Mouse (Mus musculus) ES-Bruce4 (cell line): ENCODE results near the gene Cldn3. TPM values are rescaled to one million over a fixed set of nuclear protein-coding genes. Genes with fewer than 3 reads are reported as not detected.

Source experiments
- H3K27ac ChIP-seq: 2 replicates; pipeline ENCODE4 v1.5.1; 2012; ENCODE audit warnings: low read length, inconsistent platforms; ENCODE audit not compliant: insufficient read depth
- H3K27me3 ChIP-seq: 2 replicates; pipeline ENCODE4 v1.6.1; 2012; ENCODE audit warnings: mild to moderate bottlenecking, low read length, inconsistent platforms; ENCODE audit not compliant: control insufficient read depth, poor library complexity, insufficient read depth, severe bottlenecking
- H3K36me3 ChIP-seq: 2 replicates; pipeline ENCODE4 v1.6.1; 2012; ENCODE audit warnings: inconsistent platforms, mild to moderate bottlenecking, low read length, moderate library complexity; ENCODE audit not compliant: control insufficient read depth, poor library complexity, insufficient read depth, severe bottlenecking
- H3K4me1 ChIP-seq: one replicate; pipeline ENCODE4 v1.8.1; 2011; ENCODE audit warnings: low read length; ENCODE audit not compliant: control insufficient read depth, insufficient read depth
- H3K4me3 ChIP-seq: 2 replicates; pipeline ENCODE4 v1.5.1; 2011; ENCODE audit warnings: low read depth, mild to moderate bottlenecking, low read length
- H3K9ac ChIP-seq: 2 replicates; pipeline ENCODE4 v1.6.1; 2012; ENCODE audit warnings: low read depth, mild to moderate bottlenecking, inconsistent platforms; ENCODE audit not compliant: poor library complexity, severe bottlenecking
- H3K9me3 ChIP-seq: replicated peaks from 2 replicates; pipeline ENCODE4 v1.6.1; 2012; ENCODE audit warnings: mild to moderate bottlenecking, low read length, inconsistent platforms; ENCODE audit not compliant: control insufficient read depth, poor library complexity, insufficient read depth, severe bottlenecking
- CTCF ChIP-seq: IDR thresholded peaks from one replicate; pipeline ENCODE4 v1.8.1; 2011; ENCODE audit warnings: low read depth, low read length
- EP300 ChIP-seq: IDR thresholded peaks from 2 replicates; pipeline ENCODE4 v1.6.1; 2011; ENCODE audit warnings: low read depth, low read length; ENCODE audit not compliant: insufficient read depth
- POLR2A ChIP-seq: IDR thresholded peaks from one replicate; pipeline ENCODE4 v1.8.1; 2011; ENCODE audit warnings: low read length; ENCODE audit not compliant: insufficient read depth
- polyA plus RNA-seq: library from polyadenylated mRNA; stranded (reverse); fragments of >200 nt; gene quantifications from 2 replicates; pipeline ENCODE4 v1.2.4, GENCODE M21; 2011; ENCODE audit warnings: low read depth; ENCODE audit not compliant: missing spikeins, insufficient read depth, insufficient read length

The Cldn3 gene
- polyA plus RNA-seq, 1 experiment: 22.4 TPM

DNA sequence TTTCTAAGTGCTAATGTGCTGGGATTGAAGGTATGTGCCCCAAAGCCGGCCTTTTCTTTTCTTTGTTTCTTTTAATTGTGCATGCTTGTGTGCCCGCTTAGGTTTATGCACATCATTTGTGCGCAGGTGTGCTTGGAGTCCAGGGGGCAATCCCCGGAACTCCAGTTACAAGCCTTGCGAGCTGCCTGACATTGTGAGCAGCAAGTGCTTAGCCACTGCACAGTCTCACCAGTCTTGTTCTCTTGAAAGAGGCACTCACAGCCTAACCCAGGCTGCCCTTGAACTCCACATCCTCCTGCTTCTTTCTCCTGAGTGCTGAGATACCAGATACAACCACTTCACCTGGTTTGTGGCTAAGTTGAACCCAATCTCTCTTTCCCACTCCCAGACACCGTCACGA lies 12.5 kb upstream of the Cldn3 start:
- 0 out of 2 replicates have a peak overlapping the region, but pooled peaks have one; percentile 0 for H3K9ac ChIP-seq
- H3K27me3 ChIP-seq: no peaks in the 10 kb centered on the region
- peaks cover 3% of the 10 kb centered on the region for H3K4me1 ChIP-seq
- no peaks in the 10 kb centered on the region for H3K9me3 ChIP-seq
- peak overlapping the region; percentile 77 for H3K27ac ChIP-seq
- no peak overlapping the region for H3K4me3 ChIP-seq
- no peaks in the 10 kb centered on the region for H3K36me3 ChIP-seq
- TF ChIP-seq EP300 (0 out of 2 replicates have a peak, but pooled peaks have one; percentile 51), CTCF (no peak)

- Histone ChIP-seq H3K9ac (no peak overlapping the region), H3K27me3 (no peaks in the 10 kb centered on the region), H3K9me3 (no peaks in the 10 kb centered on the region), H3K4me1 (peaks cover 5% of the 10 kb centered on the region), H3K36me3 (no peaks in the 10 kb centered on the region), H3K27ac (peak overlapping the region; percentile 42; the same call in 1 of the 2 replicates), H3K4me3 (no peak overlapping the region)
- TF ChIP-seq CTCF: no peak
- no peak for TF ChIP-seq POLR2A
- no peak for TF ChIP-seq EP300
Observed at GRCm38 (mm10) chr5:134974294-134974693, 11.7 kb upstream of the Cldn3 start.

GRCm38 (mm10) chr5:134974921-134975320 lies 11.1 kb upstream of the Cldn3 start:
- H3K4me1 ChIP-seq: peaks cover 5% of the 10 kb centered on the region
- H3K27ac ChIP-seq: no peak overlapping the region
- no peaks in the 10 kb centered on the region for H3K36me3 ChIP-seq
- no peak overlapping the region for H3K9ac ChIP-seq
- H3K4me3 ChIP-seq: no peak overlapping the region
- TF ChIP-seq CTCF (no peak), POLR2A (no peak), EP300 (no peak)
- H3K27me3 ChIP-seq: no peaks in the 10 kb centered on the region
- no peaks in the 10 kb centered on the region for H3K9me3 ChIP-seq

GRCm38 (mm10) chr5:134976164-134976563 lies 9.8 kb upstream of the Cldn3 start:
- H3K4me3 ChIP-seq: no peak overlapping the region
- no peaks in the 10 kb centered on the region for H3K9me3 ChIP-seq
- TF ChIP-seq POLR2A: no peak
- no peak for TF ChIP-seq CTCF
- TF ChIP-seq EP300: no peak
- peaks cover 5% of the 10 kb centered on the region for H3K4me1 ChIP-seq
- no peak overlapping the region for H3K9ac ChIP-seq
- H3K27ac ChIP-seq: no peak overlapping the region
- H3K36me3 ChIP-seq: no peaks in the 10 kb centered on the region
- H3K27me3 ChIP-seq: no peaks in the 10 kb centered on the region

DNA sequence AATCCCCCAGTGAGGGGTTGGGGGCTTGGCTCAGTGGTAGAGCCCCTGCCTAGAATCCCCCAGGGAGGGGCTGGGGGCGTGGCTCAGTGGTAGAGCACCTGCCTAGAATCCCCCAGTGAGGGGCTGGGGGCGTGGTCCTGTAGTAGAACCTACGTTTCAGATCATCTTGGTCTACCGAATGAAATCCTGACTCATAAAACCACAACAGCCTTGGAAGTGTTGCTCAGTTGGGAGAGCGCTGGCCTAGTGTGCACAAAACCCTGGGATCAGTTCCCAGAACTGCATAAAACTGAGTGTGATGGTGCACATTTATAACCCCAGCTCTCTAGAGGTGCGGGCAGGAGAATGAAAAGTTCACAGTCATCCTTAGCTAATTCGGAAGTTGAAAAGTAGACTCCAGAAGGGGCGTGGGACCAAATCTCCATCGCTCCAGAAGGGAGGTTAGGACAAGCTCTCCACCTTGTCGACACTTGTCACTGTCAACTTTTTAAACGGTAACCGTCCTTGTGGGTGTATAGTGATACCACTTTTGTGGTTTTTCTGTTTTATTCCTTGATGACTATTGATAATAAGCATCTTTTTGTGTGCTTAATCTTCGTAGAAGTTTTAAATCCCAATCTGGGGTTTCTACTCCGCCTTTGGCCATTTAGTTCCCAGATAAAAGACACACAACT lies 9.3 kb upstream of the Cldn3 start:
- H3K27ac ChIP-seq: no peak overlapping the region
- no peaks in the 10 kb centered on the region for H3K27me3 ChIP-seq
- no peak overlapping the region for H3K4me3 ChIP-seq
- H3K4me1 ChIP-seq: peaks cover 5% of the 10 kb centered on the region
- TF ChIP-seq CTCF: no peak
- no peak for TF ChIP-seq EP300
- TF ChIP-seq POLR2A: no peak
- no peaks in the 10 kb centered on the region for H3K36me3 ChIP-seq
- H3K9me3 ChIP-seq: no peaks in the 10 kb centered on the region
- no peak overlapping the region for H3K9ac ChIP-seq

GRCm38 (mm10) chr5:134977837-134978236 lies 8.2 kb upstream of the Cldn3 start:
- TF ChIP-seq EP300 (no peak), CTCF (no peak), POLR2A (no peak)

More at GRCm38 (mm10) chr5:134977837-134978236, 8.2 kb upstream of the Cldn3 start:
- Histone ChIP-seq H3K9ac (no peak overlapping the region), H3K36me3 (no peaks in the 10 kb centered on the region), H3K27me3 (no peaks in the 10 kb centered on the region), H3K4me1 (peaks cover 5% of the 10 kb centered on the region), H3K9me3 (no peaks in the 10 kb centered on the region), H3K4me3 (no peak overlapping the region), H3K27ac (no peak overlapping the region)
